Mouse (Mus musculus): ENCODE results near the gene Hoxb3. TPM values are rescaled to one million over a fixed set of nuclear protein-coding genes. Genes with fewer than 3 reads are reported as not detected.

The Hoxb3 gene
- polyA plus RNA-seq, 1 experiment from 2014 or later, result 1.3 TPM

DNA sequence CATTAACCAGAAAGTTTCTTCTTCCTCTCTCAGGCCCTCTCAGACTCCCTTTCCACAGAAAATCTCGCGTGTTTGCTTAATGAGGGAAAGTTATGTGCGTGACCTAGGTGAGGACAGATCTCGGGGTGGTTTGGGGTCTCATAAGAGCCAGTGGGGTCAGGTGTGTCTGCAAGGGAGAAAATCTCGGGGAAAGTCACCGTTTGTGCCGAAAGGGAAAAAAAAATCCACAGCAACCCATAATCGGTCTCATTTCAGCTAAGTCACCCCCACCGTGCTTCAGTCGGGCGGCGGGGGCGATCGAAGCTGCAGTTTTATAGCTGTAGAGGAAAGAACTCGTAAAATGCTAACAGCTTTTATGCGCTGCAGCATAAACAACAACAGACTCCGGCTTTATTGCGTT is 41.7 kb upstream of the Hoxb3 start:
- Histone ChIP-seq H3K4me1 (replicated peaks; ENCODE audit: control insufficient read depth, insufficient read depth, low read length) (no peaks in the 10 kb centered on the region), H3K36me3 (ENCODE audit: control insufficient read depth, insufficient read depth, low read length) (no peaks in the 10 kb centered on the region), H3K9me3 (ENCODE audit: control insufficient read depth, low read length) (no peaks in the 10 kb centered on the region), H3K4me2 (no peak overlapping the region), H3K9ac (ENCODE audit: low read depth, low read length) (no peak overlapping the region), H3K4me3 (ENCODE audit: low read depth, low read length) (no peak overlapping the region), H3K27ac (ENCODE audit: low read depth, low read length) (no peak overlapping the region), H3K27me3 (replicated peaks; ENCODE audit: control insufficient read depth, insufficient read depth, low read length) (peaks cover 100% of the 10 kb centered on the region)
- 7% methylated on average over 18 of the region's 18 CpGs for WGBS
- ATAC-seq (replicated peaks; ENCODE audit: low FRiP score), result no peak
- DNase-seq (ENCODE audit: low spot score), result no peak

DNA sequence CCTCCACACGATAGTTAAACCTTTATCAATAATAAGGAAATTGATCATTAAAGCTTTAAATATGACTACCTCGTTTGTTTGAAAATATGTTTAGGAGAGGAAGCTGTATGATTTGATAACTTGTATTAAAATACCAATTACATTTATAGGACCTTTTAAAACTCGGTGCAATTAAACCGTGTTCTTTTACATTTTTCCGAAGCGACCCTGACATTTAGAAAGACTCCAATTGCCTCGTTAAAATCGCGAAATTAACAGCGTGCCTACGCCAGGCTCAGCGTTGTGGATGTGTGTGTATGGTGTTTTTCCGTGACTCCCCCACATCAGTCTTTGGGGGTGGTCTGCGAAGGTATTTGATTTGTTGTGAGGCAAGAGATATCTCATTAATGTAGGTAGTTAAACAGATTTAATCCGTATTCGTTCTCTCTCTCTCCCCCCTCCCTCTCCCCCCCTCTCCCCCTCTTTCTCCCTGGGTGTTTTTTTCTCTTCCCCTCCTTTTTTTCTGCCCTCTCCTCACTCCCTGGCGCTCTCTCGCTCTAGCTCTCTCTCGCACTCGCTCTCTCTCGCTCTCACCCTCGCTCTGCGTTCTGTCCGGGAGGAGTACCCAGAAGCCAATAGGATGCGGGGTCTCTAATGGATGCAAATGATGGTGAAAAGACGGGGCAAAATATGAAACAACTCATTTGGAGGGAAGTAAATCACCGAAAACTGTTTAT is 41.1 kb upstream of the Hoxb3 start, which contains the start of gene Hoxb8:
Gene Hoxb8 (plus strand): TSS at position 51 of the 716 bp plus-strand sequence.
- 2% methylated on average over 27 of the region's 27 CpGs for WGBS
- H3K27ac ChIP-seq (ENCODE audit: low read depth, low read length), result no peak within 1 kb of the TSS
- no peak within 1 kb of the TSS for H3K9ac ChIP-seq (ENCODE audit: low read depth, low read length)
- peak within 1 kb of the TSS; percentile 49; the same call in 1 of the 2 replicates for H3K4me2 ChIP-seq
- H3K4me1 ChIP-seq (replicated peaks; ENCODE audit: control insufficient read depth, insufficient read depth, low read length), result no peaks in the 10 kb centered on the region
- ATAC-seq (replicated peaks; ENCODE audit: low FRiP score), result no peak
- no peak for DNase-seq (ENCODE audit: low spot score)
- no peaks in the 10 kb centered on the region for H3K36me3 ChIP-seq (ENCODE audit: control insufficient read depth, insufficient read depth, low read length)
- H3K9me3 ChIP-seq (ENCODE audit: control insufficient read depth, low read length), result no peaks in the 10 kb centered on the region
- H3K4me3 ChIP-seq (ENCODE audit: low read depth, low read length), result peak within 1 kb of the TSS; percentile 32; the same call in 1 of the 2 replicates
- peaks cover 100% of the 10 kb centered on the region for H3K27me3 ChIP-seq (replicated peaks; ENCODE audit: control insufficient read depth, insufficient read depth, low read length)

DNA sequence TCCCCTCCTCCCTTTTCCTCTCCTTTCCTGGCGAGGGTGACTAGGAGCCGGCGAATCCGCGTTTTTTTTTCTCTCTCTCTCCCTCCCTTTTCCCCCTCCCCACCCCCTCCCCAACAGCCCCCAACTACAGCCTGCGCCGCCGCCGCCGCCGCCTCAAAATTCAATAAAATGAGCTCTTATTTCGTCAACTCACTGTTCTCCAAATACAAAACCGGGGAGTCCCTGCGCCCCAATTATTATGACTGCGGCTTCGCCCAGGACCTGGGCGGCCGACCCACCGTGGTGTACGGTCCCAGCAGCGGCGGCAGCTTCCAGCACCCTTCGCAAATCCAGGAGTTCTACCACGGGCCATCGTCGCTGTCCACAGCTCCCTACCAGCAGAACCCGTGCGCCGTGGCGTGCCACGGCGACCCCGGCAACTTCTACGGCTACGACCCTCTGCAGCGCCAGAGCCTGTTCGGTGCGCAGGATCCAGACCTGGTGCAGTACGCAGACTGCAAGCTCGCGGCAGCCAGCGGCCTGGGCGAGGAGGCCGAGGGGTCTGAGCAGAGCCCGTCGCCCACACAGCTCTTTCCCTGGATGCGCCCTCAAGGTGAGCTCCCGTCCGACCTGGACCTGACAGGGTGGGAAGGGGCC is 40.2 kb upstream of the Hoxb3 start:
- peak overlapping the region; percentile 32 for H3K4me3 ChIP-seq (ENCODE audit: low read depth, low read length)
- H3K36me3 ChIP-seq (ENCODE audit: control insufficient read depth, insufficient read depth, low read length), result no peaks in the 10 kb centered on the region
- peaks cover 100% of the 10 kb centered on the region for H3K27me3 ChIP-seq (replicated peaks; ENCODE audit: control insufficient read depth, insufficient read depth, low read length)
- DNase-seq (ENCODE audit: low spot score), result no peak
- ATAC-seq (replicated peaks; ENCODE audit: low FRiP score), result no peak
- WGBS, result under 1% methylated on average over 49 of the region's 49 CpGs
- no peaks in the 10 kb centered on the region for H3K9me3 ChIP-seq (ENCODE audit: control insufficient read depth, low read length)
- H3K27ac ChIP-seq (ENCODE audit: low read depth, low read length), result no peak overlapping the region
- H3K4me2 ChIP-seq, result peak overlapping the region; percentile 49
- H3K9ac ChIP-seq (ENCODE audit: low read depth, low read length), result 0 out of 2 replicates have a peak overlapping the region, but pooled peaks have one; percentile 14
- H3K4me1 ChIP-seq (replicated peaks; ENCODE audit: control insufficient read depth, insufficient read depth, low read length), result no peaks in the 10 kb centered on the region

DNA sequence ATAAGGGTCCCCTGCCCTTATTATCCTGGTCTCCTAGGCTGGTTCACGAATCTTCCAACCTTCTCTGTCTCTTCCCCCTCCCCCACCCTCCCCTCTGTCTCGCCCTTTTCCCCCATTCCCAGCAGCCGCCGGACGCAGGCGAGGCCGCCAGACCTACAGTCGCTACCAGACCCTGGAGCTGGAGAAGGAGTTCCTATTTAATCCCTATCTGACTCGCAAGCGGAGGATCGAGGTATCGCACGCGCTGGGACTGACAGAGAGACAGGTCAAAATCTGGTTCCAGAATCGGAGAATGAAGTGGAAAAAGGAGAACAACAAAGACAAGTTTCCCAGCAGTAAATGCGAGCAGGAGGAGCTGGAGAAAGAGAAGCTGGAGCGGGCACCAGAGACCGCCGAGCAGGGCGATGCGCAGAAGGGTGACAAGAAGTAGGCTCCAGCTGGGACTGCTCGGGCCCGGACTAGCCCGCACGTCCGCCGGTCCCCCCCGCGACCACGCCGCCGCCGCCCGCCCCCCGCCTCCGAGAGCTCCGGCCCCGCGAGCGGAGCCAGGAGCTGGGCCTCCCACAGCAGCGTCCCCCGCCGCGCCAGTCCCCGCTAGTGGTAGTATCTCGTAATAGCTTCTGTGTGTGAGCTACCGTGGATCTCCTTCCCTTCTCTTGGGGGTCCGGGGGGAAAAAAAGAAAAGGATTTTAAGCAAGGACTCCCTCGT is 38.9 kb upstream of the Hoxb3 start:
- no peak for DNase-seq (ENCODE audit: low spot score)
- Histone ChIP-seq H3K27ac (ENCODE audit: low read depth, low read length) (no peak overlapping the region), H3K4me1 (replicated peaks; ENCODE audit: control insufficient read depth, insufficient read depth, low read length) (no peaks in the 10 kb centered on the region), H3K4me2 (peak overlapping the region; percentile 49), H3K9me3 (ENCODE audit: control insufficient read depth, low read length) (no peaks in the 10 kb centered on the region), H3K27me3 (replicated peaks; ENCODE audit: control insufficient read depth, insufficient read depth, low read length) (peaks cover 100% of the 10 kb centered on the region), H3K9ac (ENCODE audit: low read depth, low read length) (peak overlapping the region; percentile 37; the same call in 1 of the 2 replicates), H3K4me3 (ENCODE audit: low read depth, low read length) (peak overlapping the region; percentile 32), H3K36me3 (ENCODE audit: control insufficient read depth, insufficient read depth, low read length) (no peaks in the 10 kb centered on the region)
- ATAC-seq (replicated peaks; ENCODE audit: low FRiP score), result no peak
- WGBS, result 1% methylated on average over 44 of the region's 49 CpGs

DNA sequence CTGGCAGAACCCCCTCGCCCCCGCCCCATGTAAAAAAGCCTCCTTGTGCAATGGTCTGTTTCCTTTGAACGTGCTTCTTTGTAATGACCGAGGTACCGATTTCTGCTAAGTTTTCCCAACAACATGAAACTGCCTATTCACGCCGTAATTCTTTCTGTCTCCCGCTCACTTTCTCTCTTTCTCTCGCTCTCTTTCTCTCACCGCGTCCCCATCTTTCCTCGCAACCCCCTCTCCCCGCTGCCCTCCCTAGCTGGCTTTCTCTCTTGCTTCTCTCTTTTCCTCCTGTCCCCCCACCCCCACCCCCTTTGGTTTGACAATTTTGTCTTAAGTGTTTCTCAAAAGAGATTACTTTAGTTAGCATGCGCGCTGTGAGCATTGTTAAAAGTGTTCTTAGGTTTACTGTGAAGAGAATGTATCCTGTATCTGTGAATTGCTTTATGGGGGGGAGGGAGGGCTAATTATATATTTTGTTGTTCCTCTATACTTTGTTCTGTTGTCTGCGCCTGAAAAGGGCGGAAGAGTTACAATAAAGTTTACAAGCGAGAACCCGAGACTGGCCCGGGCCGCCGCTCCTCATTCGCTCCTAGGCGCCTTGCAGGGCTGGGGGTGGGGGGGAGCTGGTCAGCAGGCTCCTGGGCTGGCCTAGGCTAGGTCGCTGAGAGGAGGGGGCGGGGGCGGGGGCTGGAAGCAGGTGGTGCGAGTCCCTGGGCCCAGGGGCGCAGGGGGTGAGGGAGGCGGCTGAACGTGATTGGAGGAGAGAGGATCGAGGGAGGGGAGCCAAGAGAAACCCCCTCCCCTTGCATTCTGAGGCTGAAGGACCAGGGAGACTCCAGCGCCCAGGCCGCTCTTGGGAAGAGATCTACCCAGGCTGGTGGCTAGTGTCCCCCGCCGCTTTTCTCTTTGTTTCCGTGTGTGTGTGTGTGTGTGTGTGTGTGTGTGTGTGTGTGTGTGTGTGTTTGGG is 38.1 kb upstream of the Hoxb3 start:
- Histone ChIP-seq H3K9me3 (ENCODE audit: control insufficient read depth, low read length) (no peaks in the 10 kb centered on the region), H3K4me3 (ENCODE audit: low read depth, low read length) (peak overlapping the region; percentile 32), H3K4me2 (peak overlapping the region; percentile 49), H3K4me1 (replicated peaks; ENCODE audit: control insufficient read depth, insufficient read depth, low read length) (no peaks in the 10 kb centered on the region), H3K27ac (ENCODE audit: low read depth, low read length) (no peak overlapping the region), H3K36me3 (ENCODE audit: control insufficient read depth, insufficient read depth, low read length) (no peaks in the 10 kb centered on the region), H3K27me3 (replicated peaks; ENCODE audit: control insufficient read depth, insufficient read depth, low read length) (peaks cover 100% of the 10 kb centered on the region), H3K9ac (ENCODE audit: low read depth, low read length) (no peak overlapping the region)
- DNase-seq (ENCODE audit: low spot score) (no peak), ATAC-seq (replicated peaks; ENCODE audit: low FRiP score) (no peak)
- 1% methylated on average over 34 of the region's 37 CpGs for WGBS

DNA sequence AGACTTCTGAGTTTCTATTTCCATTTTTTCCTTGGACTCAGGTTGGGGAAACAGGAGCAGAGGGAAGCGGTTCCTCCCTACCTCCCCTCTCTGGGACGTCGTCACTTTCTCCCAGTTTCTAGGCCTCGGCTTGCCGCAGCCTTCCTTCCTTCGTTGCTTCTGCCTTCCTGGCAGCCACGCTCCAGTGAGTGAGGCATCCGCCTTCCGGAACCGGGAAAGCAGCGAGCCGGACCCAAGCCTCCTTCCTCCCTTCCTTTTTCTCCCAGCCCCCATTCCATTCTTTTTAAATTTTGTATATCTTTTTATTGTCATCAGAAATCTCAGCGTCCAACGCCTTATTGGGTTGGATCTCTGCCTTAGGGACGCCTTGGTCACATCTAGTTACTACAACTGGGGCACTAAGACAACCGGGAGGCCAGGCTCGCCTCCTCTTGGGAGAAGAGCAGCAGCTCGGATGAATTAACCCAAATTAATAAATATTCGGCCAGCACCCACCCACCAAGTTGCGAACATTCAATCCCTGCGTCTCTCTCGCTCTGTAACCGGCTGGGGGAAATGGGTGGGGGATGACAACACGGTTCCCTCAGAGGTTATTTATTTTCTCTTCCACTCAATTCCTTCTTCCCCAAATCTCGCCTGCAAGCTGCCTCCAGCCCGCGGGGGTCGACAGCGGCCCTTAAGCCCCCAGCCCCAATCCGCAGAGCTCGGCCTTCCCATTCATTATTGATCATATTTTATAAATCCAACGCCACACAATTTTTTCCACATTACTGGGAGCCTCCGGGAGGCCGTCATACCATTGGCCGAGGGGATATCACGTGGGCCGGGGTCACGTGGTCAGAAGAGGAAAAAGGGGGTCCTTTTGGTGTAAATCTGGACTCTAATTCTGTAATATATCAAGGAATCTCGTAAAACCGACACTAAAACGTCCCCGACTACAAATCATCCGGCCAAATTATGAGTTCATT is 37.1 kb upstream of the Hoxb3 start, which contains the start of gene Hoxb7:
Gene Hoxb7 (plus strand): TSS at position 853 of the 968 bp plus-strand sequence.
- Histone ChIP-seq H3K9me3 (ENCODE audit: control insufficient read depth, low read length) (no peaks in the 10 kb centered on the region), H3K4me3 (ENCODE audit: low read depth, low read length) (peak within 1 kb of the TSS; percentile 40), H3K27me3 (replicated peaks; ENCODE audit: control insufficient read depth, insufficient read depth, low read length) (peaks cover 100% of the 10 kb centered on the region), H3K9ac (ENCODE audit: low read depth, low read length) (no peak within 1 kb of the TSS), H3K4me2 (peak within 1 kb of the TSS; percentile 66), H3K27ac (ENCODE audit: low read depth, low read length) (no peak within 1 kb of the TSS), H3K4me1 (replicated peaks; ENCODE audit: control insufficient read depth, insufficient read depth, low read length) (no peaks in the 10 kb centered on the region), H3K36me3 (ENCODE audit: control insufficient read depth, insufficient read depth, low read length) (no peaks in the 10 kb centered on the region)
- 2% methylated on average over 43 of the region's 43 CpGs for WGBS
- DNase-seq (ENCODE audit: low spot score) (no peak), ATAC-seq (replicated peaks; ENCODE audit: low FRiP score) (no peak)

DNA sequence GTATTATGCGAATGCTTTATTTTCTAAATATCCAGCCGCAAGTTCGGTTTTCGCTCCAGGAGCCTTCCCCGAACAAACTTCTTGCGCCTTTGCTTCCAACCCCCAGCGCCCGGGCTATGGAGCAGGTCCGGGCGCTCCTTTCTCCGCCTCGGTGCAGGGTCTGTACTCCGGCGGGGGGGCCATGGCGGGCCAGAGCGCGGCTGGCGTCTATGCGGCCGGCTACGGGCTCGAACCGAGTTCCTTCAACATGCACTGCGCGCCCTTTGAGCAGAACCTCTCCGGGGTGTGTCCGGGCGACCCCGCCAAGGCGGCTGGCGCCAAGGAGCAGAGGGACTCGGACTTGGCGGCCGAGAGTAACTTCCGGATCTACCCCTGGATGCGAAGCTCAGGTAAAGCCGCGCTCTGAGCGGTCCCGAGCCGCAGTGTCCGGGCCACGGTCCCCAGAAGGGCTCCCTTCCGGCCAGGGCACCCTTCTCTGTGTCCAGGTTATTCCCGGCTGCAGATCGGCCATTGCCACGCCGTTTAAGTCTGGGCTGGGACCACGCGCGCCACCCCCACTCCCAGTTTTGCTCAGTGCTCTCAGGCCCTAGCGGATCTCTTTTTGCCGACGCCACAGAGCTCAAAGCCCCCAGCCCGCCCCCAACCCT is 36.3 kb upstream of the Hoxb3 start:
- DNase-seq (ENCODE audit: low spot score), result no peak
- no peak for ATAC-seq (replicated peaks; ENCODE audit: low FRiP score)

More for the DNA sequence above, 36.3 kb upstream of the Hoxb3 start:
- WGBS, result 1% methylated on average over 55 of the region's 55 CpGs
- no peak overlapping the region for H3K9ac ChIP-seq (ENCODE audit: low read depth, low read length)
- peaks cover 100% of the 10 kb centered on the region for H3K27me3 ChIP-seq (replicated peaks; ENCODE audit: control insufficient read depth, insufficient read depth, low read length)
- H3K4me2 ChIP-seq, result peak overlapping the region; percentile 66
- no peaks in the 10 kb centered on the region for H3K4me1 ChIP-seq (replicated peaks; ENCODE audit: control insufficient read depth, insufficient read depth, low read length)
- H3K9me3 ChIP-seq (ENCODE audit: control insufficient read depth, low read length), result no peaks in the 10 kb centered on the region
- no peaks in the 10 kb centered on the region for H3K36me3 ChIP-seq (ENCODE audit: control insufficient read depth, insufficient read depth, low read length)
- peak overlapping the region; percentile 40 for H3K4me3 ChIP-seq (ENCODE audit: low read depth, low read length)
- no peak overlapping the region for H3K27ac ChIP-seq (ENCODE audit: low read depth, low read length)
